Mouse (Mus musculus) cortical plate, adult 2 months (tissue): Measurements from ENCODE around the gene Cbwd1.

ENCODE experiments used
- CTCF ChIP-seq: fragments of 200-500 bp; IDR thresholded peaks from 2 replicates; pipeline ENCODE4 v1.5.1; 2011; ENCODE audit warnings: mild to moderate bottlenecking, control low read depth, low read length; ENCODE audit not compliant: insufficient read depth; ENCODE audit errors: extremely low read depth
- POLR2A ChIP-seq: fragments of 200-500 bp; IDR thresholded peaks from 2 replicates; pipeline ENCODE4 v1.6.1; 2011; ENCODE audit warnings: mild to moderate bottlenecking, low read length, control low read depth; ENCODE audit not compliant: insufficient read depth; ENCODE audit errors: extremely low read depth

DNA sequence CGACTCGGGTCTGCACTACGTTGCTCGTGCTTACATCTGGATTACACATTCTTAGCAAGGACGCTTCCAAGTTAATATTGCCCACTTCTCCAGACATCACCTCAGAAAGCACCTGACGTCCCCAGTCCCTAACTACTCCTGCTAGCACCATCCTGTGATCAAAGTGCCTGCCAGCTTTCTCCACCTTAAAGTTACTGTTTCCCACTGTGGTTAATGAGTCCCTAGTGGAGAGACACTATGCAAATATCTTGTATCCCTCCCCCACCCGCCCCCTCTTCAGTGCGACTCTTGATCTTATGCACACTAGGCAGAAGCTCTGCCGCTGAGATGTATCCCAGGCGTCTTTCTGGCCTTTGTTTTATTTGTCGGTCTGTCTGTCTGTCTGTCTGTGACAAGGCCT lies 16.6 kb upstream of the Cbwd1 start:
- TF ChIP-seq CTCF (no peak), POLR2A (no peak)
